Mouse (Mus musculus): ENCODE results near the gene Ctla2b. TPM values are rescaled to one million over a fixed set of nuclear protein-coding genes. Genes with fewer than 3 reads are reported as not detected.

The Ctla2b gene
- polyA plus RNA-seq, 1 experiment from 2014 or later, result 1.5 TPM

DNA sequence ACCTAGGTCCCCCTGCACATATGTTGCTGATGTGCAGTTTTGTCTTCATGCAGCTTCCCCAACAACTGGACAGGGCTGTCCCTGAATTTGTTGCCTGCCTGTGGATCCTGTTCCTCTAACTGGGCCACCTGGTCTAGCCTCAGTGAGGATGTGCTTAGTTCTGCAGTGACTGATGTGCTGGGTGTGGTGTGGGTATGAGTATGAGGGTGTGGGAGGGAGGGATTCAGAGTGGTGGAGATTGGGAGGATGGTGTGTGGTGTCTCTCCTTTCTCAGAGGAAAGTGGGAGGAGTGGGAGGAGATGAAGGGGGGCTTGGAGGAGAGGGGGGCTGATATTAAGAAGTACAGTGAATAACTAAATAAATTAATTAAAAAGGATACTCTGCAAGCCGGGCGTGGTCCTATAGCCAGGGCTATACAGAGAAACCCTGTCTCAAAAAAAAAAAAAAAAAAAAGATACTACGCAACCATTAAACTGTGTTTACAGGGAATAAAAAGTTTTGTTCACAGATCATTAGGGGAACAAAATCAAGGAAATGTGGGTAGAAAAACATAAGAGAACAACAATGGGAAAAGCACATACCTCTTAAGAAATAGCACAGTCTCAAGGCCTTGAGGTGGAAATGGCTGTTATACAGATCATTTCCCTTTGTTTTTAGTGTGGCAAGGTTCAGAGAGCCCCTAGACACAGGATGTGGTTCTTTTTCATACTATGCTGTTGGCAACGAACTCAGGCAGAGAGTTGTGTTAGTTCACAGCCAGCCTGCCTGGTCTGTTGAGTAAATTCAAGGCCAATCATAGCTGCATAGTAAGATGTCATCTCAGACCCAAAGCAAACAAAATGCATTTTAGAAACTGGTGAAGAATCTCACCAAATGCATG, 48.8 kb downstream of the Ctla2b start:
- H3K27ac ChIP-seq, result no peak overlapping the region
- H3K27me3 ChIP-seq (ENCODE audit: control insufficient read depth, insufficient read depth, low read length), result no peaks in the 10 kb centered on the region
- no peaks in the 10 kb centered on the region for H3K4me1 ChIP-seq (replicated peaks; ENCODE audit: control insufficient read depth, insufficient read depth, low read length)
- ATAC-seq (ENCODE audit: low FRiP score) (no peak), DNase-seq (ENCODE audit: low spot score) (no peak)
- H3K4me2 ChIP-seq (replicated peaks), result no peak overlapping the region
- H3K4me3 ChIP-seq (replicated peaks; ENCODE audit: low read length), result no peak overlapping the region
- H3K36me3 ChIP-seq (replicated peaks; ENCODE audit: control insufficient read depth, insufficient read depth), result no peaks in the 10 kb centered on the region
- H3K9ac ChIP-seq, result no peak overlapping the region
- WGBS, result 89% methylated on average over 4 of the region's 4 CpGs
- no peaks in the 10 kb centered on the region for H3K9me3 ChIP-seq (ENCODE audit: control insufficient read depth, low read length)

Other genes starting within 250 kb of the Ctla2b start
- not detected in 2 replicates for gene BC051665, start 111.1 kb downstream of the Ctla2b start, polyA plus RNA-seq (2014; fragmentation: Nextera tagmentation; extraction: Ambion mirVana)
- gene Ctsll3, start 94.6 kb downstream of the Ctla2b start, polyA plus RNA-seq (2014; fragmentation: Nextera tagmentation; extraction: Ambion mirVana), result not detected in 2 replicates
- 0.20 TPM in 1 of 2 replicates, not detected in the other for gene 4930486L24Rik, start 33.0 kb downstream of the Ctla2b start, polyA plus RNA-seq (2014; fragmentation: Nextera tagmentation; extraction: Ambion mirVana)
- gene Gm49392, start 553 bp downstream of the Ctla2b start, polyA plus RNA-seq (2014; fragmentation: Nextera tagmentation; extraction: Ambion mirVana), result 0.13 TPM in 1 of 2 replicates, not detected in the other
- not detected in 2 replicates for gene Tpbpb, start 7.4 kb upstream of the Ctla2b start, polyA plus RNA-seq (2014; fragmentation: Nextera tagmentation; extraction: Ambion mirVana)
- not detected in 2 replicates for gene Gm49393, start 38.1 kb upstream of the Ctla2b start, polyA plus RNA-seq (2014; fragmentation: Nextera tagmentation; extraction: Ambion mirVana)
- 2.0 TPM in 1 of 2 replicates, not detected in the other for gene Gm49391, start 39.1 kb upstream of the Ctla2b start, polyA plus RNA-seq (2014; fragmentation: Nextera tagmentation; extraction: Ambion mirVana)
- gene Ctla2a, start 39.2 kb upstream of the Ctla2b start, polyA plus RNA-seq (2014; fragmentation: Nextera tagmentation; extraction: Ambion mirVana), result 17.2 and 18.6 TPM in 2 replicates
- not detected in 2 replicates for gene Tpbpa, start 44.5 kb upstream of the Ctla2b start, polyA plus RNA-seq (2014; fragmentation: Nextera tagmentation; extraction: Ambion mirVana)
- gene Ctsj, start 108.5 kb upstream of the Ctla2b start, polyA plus RNA-seq (2014; fragmentation: Nextera tagmentation; extraction: Ambion mirVana), result not detected in 2 replicates
- gene Ctsq, start 143.2 kb upstream of the Ctla2b start, polyA plus RNA-seq (2014; fragmentation: Nextera tagmentation; extraction: Ambion mirVana), result not detected in 2 replicates

Data from hindbrain, embryonic 14.5 days (tissue).